Mouse (Mus musculus) stomach, postnatal 0 days (tissue): Measurements from ENCODE around the gene Myo10.

Experiments
- CTCF ChIP-seq: IDR thresholded peaks from 2 replicates; pipeline ENCODE4 v1.5.1; 2016; ENCODE audit warnings: antibody characterized with exemption, low read depth, mild to moderate bottlenecking, moderate library complexity
- EP300 ChIP-seq: optimal IDR thresholded peaks from 2 replicates; pipeline ENCODE3; 2016; ENCODE audit warnings: antibody characterized with exemption

- TF ChIP-seq EP300 (no peak), CTCF (no peak)
Measured at GRCm38 (mm10) chr15:25674099-25674931, 52.0 kb downstream of the Myo10 start.
